Mouse (Mus musculus): Measurements from ENCODE around the gene Ap2a1.

The Ap2a1 gene

GRCm38 (mm10) chr7:44929204-44930151 is at the start of gene Ap2a1:
TSS of gene Ap2a1 (minus strand) at chr7:44929496.
- DNase-seq (ENCODE audit: low spot score), result peak; percentile 97

GRCm38 (mm10) chr7:44978300-44978699 is 49.0 kb upstream of the Ap2a1 start:
- no peak for DNase-seq (ENCODE audit: low spot score)

DNA sequence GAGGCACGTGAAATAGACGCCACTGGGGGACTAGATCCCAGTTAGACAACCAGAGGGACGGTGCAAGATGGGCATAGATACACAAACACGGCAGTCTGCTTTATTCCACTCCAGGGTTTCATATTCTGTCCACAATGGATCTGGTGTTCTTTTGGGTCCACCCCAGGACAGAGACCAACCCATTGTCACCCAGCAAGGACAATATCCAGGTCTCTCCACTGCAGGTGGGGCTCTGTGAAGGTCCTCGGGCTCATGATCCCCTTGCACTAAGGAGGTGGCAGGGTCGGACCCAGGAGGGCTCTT is 45.8 kb upstream of the Ap2a1 start:
- no peak for DNase-seq (ENCODE audit: low spot score)

DNA sequence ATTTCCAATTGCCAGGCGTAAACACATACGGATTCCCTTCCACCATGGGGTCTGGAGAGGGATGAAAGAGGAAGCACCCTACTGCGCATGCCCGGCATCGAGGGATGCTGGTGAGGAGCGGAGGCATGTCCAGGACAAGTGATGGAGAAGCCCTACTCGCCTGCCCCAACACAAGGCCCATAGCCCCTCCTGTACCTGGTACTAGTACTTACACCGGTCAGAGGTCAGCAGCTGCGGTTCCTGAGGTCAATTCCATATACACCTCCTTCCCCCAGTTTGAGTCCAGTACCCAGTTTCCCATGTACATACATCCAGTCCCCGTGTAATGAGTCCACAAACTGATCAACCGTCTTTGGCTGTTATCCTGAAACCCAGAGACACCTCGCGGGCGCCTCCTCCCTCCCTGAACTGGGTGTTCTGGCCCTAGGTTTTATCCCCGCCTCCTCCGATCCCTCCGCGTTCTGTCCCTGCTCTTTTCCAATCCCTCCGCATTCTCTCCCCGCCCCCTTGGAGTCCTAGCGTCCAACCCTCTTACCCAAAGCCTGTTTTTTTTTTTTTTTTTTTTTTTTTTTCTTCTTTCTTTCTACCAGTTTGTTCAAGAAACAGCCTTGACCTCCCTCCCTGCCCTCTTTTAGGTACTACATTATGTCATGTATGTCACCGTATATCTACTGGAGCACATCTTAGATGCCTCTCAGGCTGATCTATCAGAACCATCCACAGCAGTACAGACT is 45.3 kb upstream of the Ap2a1 start, which contains the start of gene Cpt1c:
TSS of gene Cpt1c (minus strand) at position 469 of the 734 bp plus-strand sequence.
- no peak for DNase-seq (ENCODE audit: low spot score)

DNA sequence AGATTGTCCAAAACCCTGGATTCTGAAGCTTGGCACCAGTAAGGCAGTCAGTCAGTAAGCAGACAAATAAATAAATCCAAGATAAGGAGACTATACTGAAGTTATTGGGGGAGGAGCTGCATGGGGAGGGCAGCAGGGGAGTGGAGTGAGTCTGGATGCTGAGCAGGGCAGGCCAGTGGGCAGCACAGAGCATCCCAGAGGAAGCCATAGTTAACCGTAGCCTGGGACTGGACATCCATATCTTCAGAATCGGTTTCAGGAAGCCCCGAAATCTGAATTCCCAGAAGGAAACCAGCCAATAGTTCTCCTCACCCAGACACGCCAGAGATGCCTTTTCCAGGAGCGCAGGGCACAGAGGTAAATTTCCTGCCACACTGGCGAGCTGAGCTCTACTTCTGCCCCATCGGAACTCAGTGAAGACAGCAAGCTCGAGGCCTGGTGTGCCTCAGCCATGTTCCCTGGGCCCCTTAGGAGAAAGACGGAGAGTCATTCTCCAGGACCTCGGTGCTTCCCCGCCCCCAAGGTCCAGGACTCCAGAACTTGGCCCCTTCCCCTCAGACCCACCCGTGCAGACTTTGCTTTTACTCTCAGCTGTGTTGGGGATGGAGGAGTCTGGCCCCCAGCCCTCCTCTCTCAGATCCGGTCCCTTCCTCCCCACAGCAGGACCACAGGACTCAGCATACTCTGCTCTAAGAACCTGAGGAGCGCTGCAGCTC is 44.3 kb upstream of the Ap2a1 start:
- DNase-seq (ENCODE audit: low spot score), result no peak

DNA sequence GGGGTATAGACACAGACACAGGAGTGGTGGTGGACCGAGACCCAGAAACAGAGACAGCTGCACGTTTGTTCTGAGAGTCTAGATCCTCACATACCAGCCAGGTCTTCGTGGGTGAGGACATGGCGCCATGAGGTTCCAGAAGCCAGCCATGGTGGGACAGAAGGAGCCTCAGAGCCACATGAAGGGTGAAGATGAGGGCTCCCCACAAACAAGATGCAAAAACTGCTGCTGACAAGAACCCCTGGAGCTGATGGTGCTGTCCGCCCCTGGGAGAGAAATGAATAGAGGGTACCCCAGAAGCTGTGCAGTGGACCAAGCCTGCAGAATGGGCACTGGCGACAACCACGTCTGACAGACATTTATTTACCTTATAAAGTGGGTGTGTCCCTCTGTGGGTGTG is 41.8 kb upstream of the Ap2a1 start:
- DNase-seq (ENCODE audit: low spot score), result no peak

DNA sequence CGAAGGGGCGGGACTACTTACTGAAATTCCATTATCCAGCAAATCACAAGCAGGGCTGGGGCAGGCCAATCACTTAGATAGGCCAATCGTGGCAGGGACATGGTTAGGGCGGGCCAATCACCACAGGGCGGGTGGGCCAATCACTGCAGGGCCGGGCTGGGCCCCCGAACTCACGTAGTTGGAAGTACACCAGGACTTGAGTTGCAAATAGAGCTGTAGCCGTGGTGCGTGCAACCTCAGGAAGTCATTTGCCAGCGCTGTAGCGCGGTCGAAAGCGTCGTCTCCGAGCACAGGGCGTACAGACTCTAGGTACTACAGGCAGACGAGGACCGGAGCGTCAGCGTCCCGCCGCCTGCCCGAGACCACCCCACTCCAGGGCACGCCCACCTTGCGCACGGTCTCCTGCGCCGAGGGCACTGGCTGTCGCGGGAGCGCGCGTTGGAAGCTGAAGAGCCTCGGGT is 41.0 kb upstream of the Ap2a1 start:
- DNase-seq (ENCODE audit: low spot score), result peak; percentile 45

DNA sequence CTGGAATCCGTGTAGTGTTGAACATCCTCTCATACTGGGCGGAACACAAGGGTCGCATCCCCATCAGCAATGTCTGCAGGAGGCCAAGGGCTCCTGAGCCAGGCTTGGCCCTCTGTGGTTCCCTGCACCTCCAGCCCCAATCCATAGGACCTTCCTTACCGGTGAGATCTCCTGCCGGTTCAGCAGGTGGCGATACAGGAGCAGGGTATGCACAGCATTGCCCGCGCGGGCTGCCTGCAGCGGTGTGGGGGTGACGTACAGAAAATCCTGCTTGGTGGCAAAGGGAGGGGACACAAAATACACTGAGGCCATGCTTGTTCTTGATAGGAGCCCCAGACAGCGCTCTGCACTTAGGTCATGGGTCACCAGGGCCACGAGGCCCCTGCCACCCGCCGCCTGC is 37.3 kb upstream of the Ap2a1 start:
- DNase-seq (ENCODE audit: low spot score), result no peak

DNA sequence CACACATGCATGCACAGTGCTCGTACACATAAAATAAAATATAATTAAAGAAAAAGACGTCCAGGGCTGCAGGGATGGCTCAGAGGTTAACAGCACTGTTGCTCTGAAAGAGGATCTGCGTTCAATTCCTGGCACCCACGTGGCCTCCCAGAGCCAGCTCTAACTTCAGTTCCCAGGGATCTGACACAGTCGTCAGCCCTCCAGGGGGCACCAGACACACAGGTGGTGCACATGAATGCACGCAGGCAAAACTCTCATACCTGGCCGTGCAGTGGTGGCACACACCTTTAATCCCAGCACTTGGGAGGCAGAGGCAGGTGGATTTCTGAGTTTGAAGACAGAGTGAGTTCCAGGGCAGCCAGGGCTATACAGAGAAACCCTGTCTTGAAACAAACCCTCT is 36.7 kb upstream of the Ap2a1 start:
- DNase-seq (ENCODE audit: low spot score), result no peak

DNA sequence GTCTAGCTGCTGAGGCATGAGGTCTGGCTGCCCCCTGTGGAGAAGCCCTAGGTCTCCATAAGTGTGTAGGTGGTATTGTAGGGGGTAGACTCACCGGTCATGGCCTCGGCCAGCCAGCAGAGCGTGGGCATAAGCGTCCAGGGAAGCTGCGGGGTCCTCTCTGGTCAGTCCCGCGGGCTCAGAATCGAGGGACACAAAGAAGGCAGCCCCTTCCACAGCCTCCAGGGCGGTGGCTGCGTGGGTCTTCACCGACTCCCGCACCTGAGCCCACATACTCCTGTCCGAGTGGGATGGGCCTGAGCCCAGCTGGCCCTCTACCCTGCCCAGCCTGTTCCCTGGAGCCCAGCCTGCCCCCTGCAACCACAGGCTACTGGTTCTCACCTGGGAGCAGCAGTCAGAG is 35.7 kb upstream of the Ap2a1 start:
- no peak for DNase-seq (ENCODE audit: low spot score)

DNA sequence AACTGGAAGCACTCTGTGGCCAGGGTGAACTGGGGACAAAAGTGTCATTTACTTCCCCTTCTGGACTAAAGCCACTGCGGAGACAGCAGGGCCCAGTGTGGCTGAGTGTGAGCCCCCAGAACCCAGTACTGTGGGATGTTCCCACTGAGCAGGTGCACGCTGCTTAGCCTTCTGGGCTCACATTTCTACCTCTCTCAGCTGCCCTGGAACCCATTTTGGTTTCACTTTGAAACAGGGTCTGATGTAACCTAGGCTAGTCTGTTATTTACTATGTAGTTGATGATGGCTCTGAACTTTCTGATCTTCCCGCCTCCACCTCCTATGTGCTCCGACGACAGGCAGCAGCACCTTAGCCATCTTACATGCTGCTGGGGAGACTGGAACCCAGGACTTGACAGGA is 33.5 kb upstream of the Ap2a1 start:
- DNase-seq (ENCODE audit: low spot score), result no peak

DNA sequence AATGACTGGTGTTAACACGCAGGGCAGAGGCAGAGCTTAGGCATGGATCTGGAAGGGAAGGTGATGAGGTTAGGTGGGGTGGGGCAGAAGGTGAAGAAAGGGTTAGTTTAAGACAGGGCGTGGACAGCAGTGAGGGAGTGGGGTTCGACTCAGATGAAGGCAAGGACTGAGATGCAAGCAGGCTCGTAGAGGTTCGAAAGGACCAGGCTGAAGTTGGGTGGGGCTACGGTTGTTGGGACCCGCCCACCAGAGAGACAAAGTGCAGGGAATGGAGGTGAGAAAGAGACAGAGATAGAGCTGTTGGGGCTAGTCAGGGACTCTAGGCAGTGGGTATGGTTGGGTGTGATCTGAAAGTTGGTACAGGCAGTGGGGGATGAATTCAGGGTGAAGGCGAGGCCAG is 33.0 kb upstream of the Ap2a1 start:
- no peak for DNase-seq (ENCODE audit: low spot score)

GRCm38 (mm10) chr7:44960512-44960910 is 31.2 kb upstream of the Ap2a1 start:
- no peak for DNase-seq (ENCODE audit: low spot score)

GRCm38 (mm10) chr7:44959874-44960511 is 30.7 kb upstream of the Ap2a1 start:
- DNase-seq (ENCODE audit: low spot score), result no peak

DNA sequence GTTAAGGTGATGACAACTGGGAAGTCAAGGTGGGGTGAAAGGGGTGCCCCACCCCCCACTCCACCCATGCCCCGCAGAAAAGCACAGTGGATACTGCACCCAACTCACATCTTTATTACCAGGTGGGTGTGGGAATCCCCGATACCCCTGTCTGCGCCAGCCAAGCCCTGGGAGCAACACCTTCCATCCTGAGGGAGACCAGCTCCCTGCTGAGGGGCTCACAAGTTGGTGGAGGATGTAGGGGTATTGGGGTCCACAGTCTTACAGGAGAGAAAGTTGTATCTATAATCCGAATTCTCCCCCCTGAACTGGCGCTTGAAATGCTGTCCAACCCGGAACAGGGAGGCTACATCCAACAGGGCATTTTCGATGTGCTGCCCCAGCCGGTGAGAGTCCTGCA is 30.0 kb upstream of the Ap2a1 start:
- no peak for DNase-seq (ENCODE audit: low spot score)

DNA sequence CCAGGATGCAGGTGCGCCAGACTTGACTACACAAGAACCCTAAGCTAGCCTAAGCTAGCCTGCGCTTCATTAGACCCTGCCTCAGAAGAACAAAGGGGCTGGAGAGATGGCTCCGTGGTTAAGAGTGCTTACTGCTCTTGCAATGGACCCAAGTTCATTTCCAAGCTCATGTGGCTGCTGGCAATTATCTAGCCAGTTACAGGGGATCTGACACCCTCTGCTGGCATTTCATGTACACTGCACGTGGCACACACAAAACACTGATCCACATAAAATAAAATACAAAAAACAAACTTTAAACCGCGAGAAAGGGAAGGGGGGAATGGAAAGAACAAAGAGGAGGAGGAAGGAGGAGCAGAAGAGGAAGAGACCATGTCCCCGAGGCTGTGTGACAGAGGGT is 28.9 kb upstream of the Ap2a1 start:
- DNase-seq (ENCODE audit: low spot score), result no peak

GRCm38 (mm10) chr7:44957183-44957835 is 28.0 kb upstream of the Ap2a1 start:
- no peak for DNase-seq (ENCODE audit: low spot score)

DNA sequence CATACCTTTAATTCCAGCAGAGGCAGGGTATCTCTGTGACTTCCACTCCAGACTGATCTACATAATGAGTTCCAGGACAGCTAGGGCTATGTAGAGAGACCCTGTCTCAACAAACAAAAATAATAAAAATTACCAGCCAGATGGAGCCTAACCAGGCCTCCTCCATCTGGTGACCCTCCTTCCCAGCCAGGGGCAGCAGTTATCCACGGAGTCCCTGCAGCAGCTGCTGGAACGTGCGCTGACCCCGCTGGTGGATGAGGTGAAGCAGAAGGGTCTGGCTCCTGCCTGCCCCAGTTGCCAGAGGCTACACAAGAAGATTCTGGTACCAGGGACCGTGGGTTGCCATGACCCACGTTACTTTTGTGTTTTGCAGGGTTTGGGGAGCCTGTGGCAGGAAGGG is 27.0 kb upstream of the Ap2a1 start:
- DNase-seq (ENCODE audit: low spot score), result no peak

- no peak for DNase-seq (ENCODE audit: low spot score)
These were observed 26.3 kb upstream of the Ap2a1 start for GRCm38 (mm10) chr7:44955628-44956027.

- no peak for DNase-seq (ENCODE audit: low spot score)
These were observed 25.0 kb upstream of the Ap2a1 start for GRCm38 (mm10) chr7:44954091-44954885.

DNA sequence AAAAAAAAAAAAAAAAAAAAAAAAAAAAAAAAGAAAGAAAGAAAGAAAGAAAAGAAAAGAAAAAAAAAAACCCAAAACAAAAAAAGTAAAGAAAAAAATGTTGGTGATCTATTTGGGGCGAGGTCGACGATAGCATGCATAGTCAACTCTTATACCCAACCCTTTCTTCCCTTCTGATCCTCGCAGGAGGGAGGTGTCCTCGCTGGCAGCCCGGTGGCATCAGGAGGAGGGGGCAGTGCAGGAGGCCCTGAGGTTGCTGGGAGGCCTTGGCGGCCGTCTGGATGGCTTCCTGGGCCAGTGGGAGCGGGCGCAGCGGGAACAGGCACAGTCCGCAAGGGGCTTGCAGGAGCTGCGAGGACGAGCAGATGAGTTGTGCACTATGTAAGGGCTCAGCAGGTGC is 24.3 kb upstream of the Ap2a1 start:
- DNase-seq (ENCODE audit: low spot score), result no peak
